Mouse (Mus musculus): ENCODE measurements around the gene Speer2. TPM values are rescaled to one million over a fixed set of nuclear protein-coding genes. Genes with fewer than 3 reads are reported as not detected.

Gene Speer2
- not detected in 2 replicates for polyA plus RNA-seq (2012; rRNA removed; ENCODE audit: low replicate concordance)

DNA sequence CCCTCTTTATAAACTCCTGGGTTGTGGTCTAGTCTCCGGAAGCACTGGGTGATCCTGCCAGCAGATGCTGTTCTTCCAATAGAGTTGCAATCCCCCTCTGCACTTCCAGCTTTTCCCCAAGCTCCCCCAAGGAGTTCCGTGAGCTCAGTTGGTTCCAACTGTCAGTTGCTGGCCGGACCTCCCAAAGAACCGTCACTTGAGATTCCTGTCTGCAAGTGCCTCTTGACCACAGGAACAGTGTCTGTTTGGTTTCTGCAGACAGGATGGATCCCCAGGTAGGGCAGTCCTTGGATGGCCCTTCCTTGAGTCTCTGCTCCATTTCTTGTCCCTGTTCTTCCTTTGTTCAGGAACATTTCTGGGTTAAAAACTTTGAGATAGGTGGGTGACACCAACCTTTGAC lies at the start of gene Speer2:
TSS of gene Speer2 (minus strand) at position 101 of the 400 bp plus-strand sequence.

